Mouse (Mus musculus) bone marrow macrophage, adult 2 months (primary cell): ENCODE results near the gene Nr2f6.

Experiments used
- CTCF ChIP-seq: IDR thresholded peaks from 2 replicates; pipeline ENCODE4 v1.5.1; 2012; ENCODE audit warnings: low read depth, mild to moderate bottlenecking, low read length, moderate library complexity
- POLR2A ChIP-seq: IDR thresholded peaks from 2 replicates; pipeline ENCODE4 v1.6.1; 2012; ENCODE audit warnings: mild to moderate bottlenecking, low read depth, low read length, borderline replicate concordance

- TF ChIP-seq POLR2A (no peak), CTCF (no peak)
Observed at GRCm38 (mm10) chr8:71404011-71404410, 22.3 kb upstream of the Nr2f6 start.
